Mouse (Mus musculus) splenic B cell, adult 2 months (primary cell): ENCODE measurements around the gene Tia1.

Source experiments
- DNase-seq: peaks from one replicate; pipeline ENCODE4 v3.0.0-alpha.2; 2011; ENCODE audit warnings: low read depth, low spot score
- H3K27me3 ChIP-seq: 2 replicates; pipeline ENCODE4 v1.6.1; 2012; ENCODE audit warnings: mild to moderate bottlenecking, low read length, moderate library complexity, mixed read lengths; ENCODE audit not compliant: control insufficient read depth, poor library complexity, insufficient read depth, severe bottlenecking
- H3K36me3 ChIP-seq: 2 replicates; pipeline ENCODE4 v1.6.1; 2012; ENCODE audit warnings: mild to moderate bottlenecking, low read length, moderate library complexity, mixed read lengths; ENCODE audit not compliant: control insufficient read depth, poor library complexity, insufficient read depth, severe bottlenecking

The Tia1 gene

GRCm38 (mm10) chr6:86396581-86397256 lies 7.3 kb upstream of the Tia1 start, which contains the start of gene Pcyox1:
Gene Pcyox1, minus strand, starts transcription at chr6:86397154.
- no peaks in the 10 kb centered on the region for H3K36me3 ChIP-seq
- DNase-seq: peak; percentile 89

GRCm38 (mm10) chr6:86397257-86397980 lies 6.6 kb upstream of the Tia1 start:
- no peaks in the 10 kb centered on the region for H3K27me3 ChIP-seq
- DNase-seq: peak; percentile 22
- H3K36me3 ChIP-seq: no peaks in the 10 kb centered on the region

More at GRCm38 (mm10) chr6:86396581-86397256, 7.3 kb upstream of the Tia1 start, which contains the start of gene Pcyox1:
- H3K27me3 ChIP-seq: no peaks in the 10 kb centered on the region

- H3K27me3 ChIP-seq: no peaks in the 10 kb centered on the region
- DNase-seq: no peak
- H3K36me3 ChIP-seq: no peaks in the 10 kb centered on the region
Measured at GRCm38 (mm10) chr6:86398986-86399385, 5.0 kb upstream of the Tia1 start.

GRCm38 (mm10) chr6:86399995-86400394 lies 4.0 kb upstream of the Tia1 start:
- no peak for DNase-seq
- Histone ChIP-seq H3K36me3 (no peaks in the 10 kb centered on the region), H3K27me3 (no peaks in the 10 kb centered on the region)

GRCm38 (mm10) chr6:86400972-86401371 lies 3.0 kb upstream of the Tia1 start:
- DNase-seq: peak; percentile 89
- Histone ChIP-seq H3K27me3 (no peaks in the 10 kb centered on the region), H3K36me3 (no peaks in the 10 kb centered on the region)

- no peaks in the 10 kb centered on the region for H3K27me3 ChIP-seq
- H3K36me3 ChIP-seq: no peaks in the 10 kb centered on the region
- no peak for DNase-seq
Measured at GRCm38 (mm10) chr6:86402681-86403607, 1.1 kb upstream of the Tia1 start.

- no peaks in the 10 kb centered on the region for H3K36me3 ChIP-seq
- no peaks in the 10 kb centered on the region for H3K27me3 ChIP-seq
- DNase-seq: peak; percentile 87
Measured at GRCm38 (mm10) chr6:86403728-86404099, 305 bp upstream of the Tia1 start.

GRCm38 (mm10) chr6:86404996-86405395 lies 977 bp downstream of the Tia1 start:
- no peaks in the 10 kb centered on the region for H3K27me3 ChIP-seq
- peak; percentile 25 for DNase-seq

GRCm38 (mm10) chr6:86406306-86406705 lies 2.3 kb downstream of the Tia1 start:
- Histone ChIP-seq H3K27me3 (no peaks in the 10 kb centered on the region), H3K36me3 (no peaks in the 10 kb centered on the region)
- DNase-seq: no peak

More at GRCm38 (mm10) chr6:86404996-86405395, 977 bp downstream of the Tia1 start:
- no peaks in the 10 kb centered on the region for H3K36me3 ChIP-seq

- peaks cover 14% of the 10 kb centered on the region for H3K36me3 ChIP-seq
- DNase-seq: peak; percentile 21
- no peaks in the 10 kb centered on the region for H3K27me3 ChIP-seq
Measured at GRCm38 (mm10) chr6:86418711-86419110, 14.7 kb downstream of the Tia1 start.

- H3K27me3 ChIP-seq: no peaks in the 10 kb centered on the region
- peaks cover 14% of the 10 kb centered on the region for H3K36me3 ChIP-seq
- no peak for DNase-seq
Measured at GRCm38 (mm10) chr6:86419239-86419638, 15.2 kb downstream of the Tia1 start.

- Histone ChIP-seq H3K27me3 (no peaks in the 10 kb centered on the region), H3K36me3 (peaks cover 16% of the 10 kb centered on the region)
- peak; percentile 61 for DNase-seq
Measured at GRCm38 (mm10) chr6:86420491-86420890, 16.5 kb downstream of the Tia1 start.

GRCm38 (mm10) chr6:86426358-86426757 lies 22.3 kb downstream of the Tia1 start, which contains the start of gene Gm44790:
Gene Gm44790, plus strand, starts transcription at chr6:86426658.
- Histone ChIP-seq H3K36me3 (peaks cover 14% of the 10 kb centered on the region), H3K27me3 (no peaks in the 10 kb centered on the region)
- no peak for DNase-seq

GRCm38 (mm10) chr6:86431531-86431930 lies 27.5 kb downstream of the Tia1 start:
- H3K36me3 ChIP-seq: peaks cover 10% of the 10 kb centered on the region; the same call in 1 of the 2 replicates
- DNase-seq: no peak
- no peaks in the 10 kb centered on the region for H3K27me3 ChIP-seq
